Mouse (Mus musculus): ENCODE data around the gene Stk35.

GRCm38 (mm10) chr2:129826141-129826540, 25.8 kb downstream of the Stk35 start:
- TF ChIP-seq GATA1 (IDR thresholded peaks at IDR 0.05; ENCODE audit: low read length) (no peak), TAL1 (IDR thresholded peaks at IDR 0.05; ENCODE audit: low read length) (no peak)

Measured in erythroblast, embryonic 14.5 days (primary cell).